Mouse (Mus musculus): ENCODE results near the gene Bcl7a.

Bcl7a gene

DNA sequence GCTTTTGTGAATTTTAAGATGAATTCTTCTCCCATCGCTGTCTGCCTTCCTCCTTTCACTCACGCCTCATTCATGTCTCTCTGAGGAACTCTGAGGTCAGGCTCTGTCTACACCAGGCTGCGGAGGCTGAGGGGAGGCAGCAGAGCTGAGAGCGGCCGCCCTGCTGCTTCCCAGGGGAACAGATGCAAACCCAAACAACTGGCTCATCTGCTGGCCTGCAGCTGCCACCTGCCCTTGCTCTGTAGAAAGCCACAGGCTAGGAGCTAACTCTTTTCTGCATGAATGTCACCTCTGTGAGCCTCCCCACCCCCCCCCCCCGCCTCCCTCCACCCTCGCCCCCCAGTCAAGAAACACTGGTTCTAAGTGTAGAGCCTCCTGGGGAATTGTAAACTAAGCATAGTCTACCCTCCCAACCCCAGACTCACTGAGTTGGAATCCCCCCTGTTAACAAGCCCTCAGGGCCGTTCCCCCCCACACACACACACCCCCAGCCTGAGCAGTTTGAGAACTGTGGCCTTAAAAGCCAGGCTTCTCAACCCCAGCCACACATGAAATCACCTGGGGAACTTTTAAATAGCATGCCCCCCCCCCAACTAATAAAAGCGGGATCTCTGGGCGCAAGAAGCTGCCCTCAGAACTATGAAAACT lies 28.3 kb upstream of the Bcl7a start:
- no peak for TF ChIP-seq GATA4 (IDR thresholded peaks at IDR 0.05; ENCODE audit: insufficient replicate concordance, low read length)

DNA sequence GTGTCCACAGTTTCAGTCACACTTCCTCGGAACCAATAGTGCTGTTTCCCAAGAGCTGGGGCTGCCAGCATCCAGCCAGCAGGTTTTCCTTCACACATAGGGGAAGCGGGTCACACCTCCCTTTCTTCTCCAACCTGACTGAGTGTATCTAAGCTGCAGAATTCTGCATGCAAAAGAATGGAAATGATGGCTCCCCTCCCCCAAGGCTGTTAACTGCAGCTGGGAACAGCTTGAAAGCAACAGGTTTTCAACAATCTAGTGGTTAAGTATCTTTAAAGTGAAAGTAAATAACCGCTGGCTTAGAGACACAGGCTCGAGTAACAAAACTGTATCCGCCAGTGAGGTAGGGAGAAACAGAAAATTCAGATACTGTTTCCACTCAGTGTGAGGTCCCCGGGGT lies 25.6 kb upstream of the Bcl7a start:
- no peak for TF ChIP-seq GATA4 (IDR thresholded peaks at IDR 0.05; ENCODE audit: insufficient replicate concordance, low read length)

DNA sequence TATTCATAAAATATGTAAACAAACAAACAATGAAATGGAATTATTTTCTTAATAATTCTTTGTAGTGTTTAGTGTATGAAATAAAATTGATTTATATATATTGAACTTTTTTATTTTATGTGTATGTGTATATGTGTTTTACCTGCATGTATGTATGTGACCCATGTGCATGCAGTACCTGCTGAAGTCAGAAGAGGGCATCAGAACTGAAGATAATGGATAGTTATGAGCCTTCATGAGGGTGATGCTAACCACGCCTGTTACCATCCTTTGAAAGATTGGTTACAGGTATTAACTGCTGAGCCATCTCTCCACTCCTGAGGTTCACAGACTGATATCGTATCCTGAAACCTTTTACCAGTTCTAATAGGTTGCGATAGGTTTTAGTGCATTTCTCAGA lies 23.5 kb upstream of the Bcl7a start:
- TF ChIP-seq GATA4 (IDR thresholded peaks at IDR 0.05; ENCODE audit: insufficient replicate concordance, low read length), result no peak

DNA sequence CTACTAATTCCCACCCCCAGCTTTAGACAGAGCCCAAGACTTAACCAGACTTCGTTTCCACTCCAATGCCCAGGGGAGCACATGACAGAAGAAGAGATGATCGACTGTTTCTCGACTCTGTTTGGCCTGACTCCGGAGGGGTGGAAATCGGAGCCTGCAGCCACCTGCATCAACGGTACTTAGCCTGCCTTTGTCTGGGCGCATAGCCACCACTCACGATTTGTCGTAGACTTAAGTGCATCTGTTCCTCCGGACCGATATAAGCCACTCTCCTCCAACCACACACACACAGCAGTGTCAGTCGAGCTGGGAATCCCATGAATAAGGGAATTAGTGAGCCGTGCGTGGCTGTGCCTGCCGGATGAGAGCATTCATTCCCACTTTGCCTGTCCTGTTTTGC lies 19.4 kb upstream of the Bcl7a start:
- no peak for TF ChIP-seq GATA4 (IDR thresholded peaks at IDR 0.05; ENCODE audit: insufficient replicate concordance, low read length)

DNA sequence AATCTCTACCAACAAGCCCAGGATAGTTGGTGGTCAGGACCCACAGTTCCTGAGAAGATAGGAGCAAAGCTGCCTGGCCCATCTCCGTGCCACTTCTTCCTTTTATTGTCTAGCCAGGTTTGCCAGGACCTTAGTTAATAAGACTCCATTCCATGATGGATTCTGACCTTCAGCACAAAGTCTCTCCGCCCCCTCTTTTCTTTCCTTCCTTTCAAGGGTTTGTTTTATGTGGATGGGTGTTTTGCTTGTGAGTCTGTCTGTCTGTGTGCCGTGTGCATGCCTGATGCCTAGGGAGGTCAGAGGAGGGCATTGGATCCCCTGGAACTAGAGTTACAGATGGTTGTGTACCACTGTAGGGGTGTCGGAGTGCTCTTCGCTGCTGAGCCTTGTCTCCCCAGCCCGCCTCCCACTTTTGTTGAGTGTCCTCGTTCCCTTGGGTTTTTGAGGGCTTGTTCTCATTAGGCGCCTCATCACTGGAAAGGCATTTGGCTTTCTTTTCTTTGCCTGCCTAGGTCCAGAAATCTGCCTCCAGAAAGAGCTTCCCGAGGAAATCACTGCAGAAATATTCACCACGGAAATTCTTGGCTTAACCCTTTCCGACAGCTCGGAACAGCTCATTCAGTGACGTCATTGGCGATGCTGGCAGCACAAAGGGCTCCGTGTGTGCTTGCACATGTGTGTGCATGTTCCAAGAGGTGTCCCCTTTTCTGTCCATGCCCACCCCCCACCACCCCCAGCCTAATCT lies 17.5 kb upstream of the Bcl7a start:
- no peak for TF ChIP-seq GATA4 (IDR thresholded peaks at IDR 0.05; ENCODE audit: insufficient replicate concordance, low read length)

DNA sequence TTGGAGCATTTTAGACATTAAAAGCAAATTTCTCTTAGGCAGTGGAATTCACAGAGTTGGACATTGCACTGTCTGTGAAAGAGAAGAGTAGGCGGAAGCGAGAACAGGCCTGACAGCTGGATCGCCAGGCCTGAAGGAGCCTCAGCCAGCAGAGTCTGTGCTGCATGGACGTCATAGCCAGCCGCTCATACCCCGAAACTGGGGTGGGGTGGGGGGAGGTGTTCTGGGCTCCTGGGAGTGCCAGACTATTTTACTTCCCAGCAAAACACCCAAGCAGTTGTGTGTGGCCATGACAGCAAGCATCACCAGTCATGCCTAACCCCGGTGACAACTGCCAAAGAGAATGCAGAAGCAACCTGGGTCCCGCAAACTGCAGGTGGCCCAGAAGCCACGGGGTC lies 16.9 kb upstream of the Bcl7a start:
- TF ChIP-seq GATA4 (IDR thresholded peaks at IDR 0.05; ENCODE audit: insufficient replicate concordance, low read length), result no peak

DNA sequence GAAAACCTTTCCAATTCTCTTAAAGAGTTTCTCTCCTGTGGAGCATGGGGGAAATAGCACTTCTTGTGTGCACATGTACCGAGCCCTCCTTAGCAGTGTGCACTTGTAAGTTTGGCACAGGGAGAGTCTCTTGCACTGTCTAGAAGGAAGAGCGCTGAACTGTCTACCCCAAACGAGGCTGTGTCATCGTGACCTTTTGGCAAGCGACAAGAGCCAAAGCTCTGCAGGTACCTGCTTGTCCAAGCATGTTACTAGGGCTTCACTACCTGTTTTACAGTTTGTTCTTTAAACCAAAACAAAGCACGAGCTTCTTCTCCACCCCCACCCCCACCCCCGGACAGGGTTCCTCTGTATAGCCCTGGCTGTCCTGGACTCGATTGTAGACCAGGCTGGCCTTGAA lies 15.9 kb upstream of the Bcl7a start:
- TF ChIP-seq GATA4 (IDR thresholded peaks at IDR 0.05; ENCODE audit: insufficient replicate concordance, low read length), result no peak

DNA sequence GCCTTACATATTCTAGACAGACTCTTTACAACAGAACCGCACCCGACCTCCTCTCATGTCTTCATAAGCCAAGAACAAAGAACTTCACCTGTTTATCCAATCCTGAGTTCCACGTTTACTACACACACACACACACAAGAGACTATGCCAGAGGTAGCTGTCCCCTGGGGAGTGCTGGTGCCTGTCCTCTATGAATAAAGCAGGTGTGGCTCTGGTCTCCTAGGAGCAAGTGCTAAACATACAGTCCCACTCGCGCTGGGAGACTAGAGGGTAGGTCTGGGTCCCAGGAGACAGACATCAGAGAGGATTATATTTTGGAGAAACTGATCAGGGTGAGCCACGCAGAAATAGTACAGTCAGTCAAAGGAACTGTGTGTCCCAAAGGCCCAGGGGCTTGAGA lies 10.1 kb upstream of the Bcl7a start:
- no peak for TF ChIP-seq GATA4 (IDR thresholded peaks at IDR 0.05; ENCODE audit: insufficient replicate concordance, low read length)

DNA sequence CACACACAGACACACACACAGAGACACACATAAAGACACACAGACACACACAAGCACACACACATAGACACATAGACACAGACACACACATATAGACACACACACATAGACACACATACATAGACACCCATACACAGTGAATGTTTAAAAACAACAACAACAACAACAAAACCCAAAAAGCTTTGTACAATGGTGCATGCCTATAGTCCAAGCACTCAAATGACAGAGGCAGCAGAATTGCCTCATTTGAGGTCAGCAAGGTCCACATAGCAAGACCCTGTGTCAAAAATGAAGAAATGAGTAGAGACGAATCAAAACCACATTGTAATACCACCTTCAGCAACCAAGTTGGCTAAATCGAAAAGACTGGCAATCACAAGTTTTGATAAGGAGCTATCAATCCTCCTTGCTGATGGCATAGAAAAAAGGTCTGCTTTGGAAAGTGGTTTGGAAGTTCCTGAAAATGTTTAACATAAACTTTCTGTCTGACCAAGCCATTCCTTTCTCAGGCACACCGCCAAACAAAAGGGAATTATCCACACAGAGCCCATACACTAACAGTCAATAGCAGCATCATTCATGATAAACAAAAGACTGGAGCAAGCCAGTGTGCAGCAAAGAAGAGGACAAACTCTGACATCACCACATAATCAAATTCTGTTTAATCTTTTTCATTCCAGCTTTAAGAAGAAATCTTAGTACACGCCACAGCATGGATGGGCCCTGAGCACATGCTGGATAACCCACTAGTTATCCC lies 7.3 kb upstream of the Bcl7a start:
- TF ChIP-seq GATA4 (IDR thresholded peaks at IDR 0.05; ENCODE audit: insufficient replicate concordance, low read length), result no peak

DNA sequence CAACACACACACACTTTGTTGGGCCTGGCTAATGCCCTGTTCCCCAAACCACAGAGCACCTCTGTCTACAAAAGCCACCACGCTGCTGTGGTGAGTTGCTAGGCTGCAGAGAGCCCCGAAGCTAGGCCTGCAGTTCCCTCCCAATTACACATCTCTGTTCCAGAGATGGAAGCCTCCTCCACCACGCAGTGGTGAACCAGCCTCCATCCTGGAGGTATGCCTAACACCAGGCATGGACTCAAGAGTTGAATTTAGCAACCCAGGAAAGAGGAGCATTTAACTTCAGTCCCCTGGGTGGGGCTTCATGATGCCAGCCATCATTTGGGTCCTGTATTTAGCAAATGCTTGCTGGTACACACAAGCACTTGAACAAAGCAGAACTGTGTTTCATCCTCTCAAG lies 5.2 kb upstream of the Bcl7a start:
- TF ChIP-seq GATA4 (IDR thresholded peaks at IDR 0.05; ENCODE audit: insufficient replicate concordance, low read length), result no peak

DNA sequence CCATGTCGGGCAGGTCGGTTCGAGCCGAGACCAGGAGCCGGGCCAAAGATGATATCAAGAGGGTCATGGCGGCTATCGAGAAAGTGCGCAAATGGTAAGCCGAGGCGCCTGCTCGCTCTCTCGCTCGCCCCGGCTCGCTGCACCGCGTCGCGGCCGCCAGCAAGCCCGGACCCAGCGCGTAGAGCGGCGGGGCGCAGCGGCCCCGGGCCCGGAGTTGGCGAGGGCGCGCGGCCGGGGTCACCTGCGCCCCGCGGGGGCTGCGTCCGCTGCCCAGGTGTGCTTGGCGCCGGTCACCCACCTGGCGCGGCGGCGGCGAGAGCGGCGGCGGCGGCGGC lies 961 bp downstream of the Bcl7a start:
- TF ChIP-seq GATA4 (IDR thresholded peaks at IDR 0.05; ENCODE audit: insufficient replicate concordance, low read length), result no peak

DNA sequence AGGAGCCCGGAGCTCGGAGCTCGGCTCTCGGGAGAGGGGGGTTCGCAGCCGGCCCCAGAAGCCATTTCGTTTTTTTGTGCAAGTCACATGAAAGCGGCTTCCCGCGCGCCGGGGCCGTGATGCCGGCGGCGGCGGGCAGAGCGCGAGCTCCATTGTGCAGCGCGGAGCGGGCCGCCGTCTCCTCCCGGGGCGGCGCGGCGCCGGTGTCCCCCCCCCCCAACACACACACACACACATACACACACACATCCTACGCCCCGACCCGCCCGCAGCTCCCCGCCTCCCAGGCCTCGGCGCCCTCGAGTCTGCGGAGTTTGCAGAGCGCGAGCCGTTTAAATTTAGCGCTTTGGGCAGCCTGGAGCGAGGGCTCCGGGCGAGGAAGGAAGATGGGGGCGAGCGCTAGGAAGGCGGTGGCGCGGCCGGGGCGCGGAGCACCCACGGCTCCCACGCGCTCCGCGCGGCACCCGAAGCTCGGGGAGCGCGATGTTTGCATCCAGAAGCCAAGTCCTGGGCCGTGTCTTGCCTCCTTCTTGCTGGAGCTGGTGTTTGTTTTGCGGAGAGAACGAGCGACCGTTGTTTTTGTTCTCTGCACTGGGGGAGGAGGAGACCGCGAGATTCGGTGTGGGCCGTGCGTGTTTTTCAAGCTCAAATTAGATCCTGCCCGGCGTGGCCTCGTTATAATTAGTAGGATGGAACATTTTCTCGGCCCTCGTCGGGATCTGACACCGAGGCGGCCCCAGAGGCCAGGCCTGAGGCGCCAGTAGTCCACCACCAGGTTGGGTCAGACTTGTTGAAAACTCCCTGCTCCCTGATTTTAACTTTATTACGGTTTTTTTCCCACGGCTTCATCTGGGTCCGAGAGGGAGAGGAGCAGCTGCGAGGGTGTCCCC lies 1.6 kb downstream of the Bcl7a start:
- no peak for TF ChIP-seq GATA4 (IDR thresholded peaks at IDR 0.05; ENCODE audit: insufficient replicate concordance, low read length)

DNA sequence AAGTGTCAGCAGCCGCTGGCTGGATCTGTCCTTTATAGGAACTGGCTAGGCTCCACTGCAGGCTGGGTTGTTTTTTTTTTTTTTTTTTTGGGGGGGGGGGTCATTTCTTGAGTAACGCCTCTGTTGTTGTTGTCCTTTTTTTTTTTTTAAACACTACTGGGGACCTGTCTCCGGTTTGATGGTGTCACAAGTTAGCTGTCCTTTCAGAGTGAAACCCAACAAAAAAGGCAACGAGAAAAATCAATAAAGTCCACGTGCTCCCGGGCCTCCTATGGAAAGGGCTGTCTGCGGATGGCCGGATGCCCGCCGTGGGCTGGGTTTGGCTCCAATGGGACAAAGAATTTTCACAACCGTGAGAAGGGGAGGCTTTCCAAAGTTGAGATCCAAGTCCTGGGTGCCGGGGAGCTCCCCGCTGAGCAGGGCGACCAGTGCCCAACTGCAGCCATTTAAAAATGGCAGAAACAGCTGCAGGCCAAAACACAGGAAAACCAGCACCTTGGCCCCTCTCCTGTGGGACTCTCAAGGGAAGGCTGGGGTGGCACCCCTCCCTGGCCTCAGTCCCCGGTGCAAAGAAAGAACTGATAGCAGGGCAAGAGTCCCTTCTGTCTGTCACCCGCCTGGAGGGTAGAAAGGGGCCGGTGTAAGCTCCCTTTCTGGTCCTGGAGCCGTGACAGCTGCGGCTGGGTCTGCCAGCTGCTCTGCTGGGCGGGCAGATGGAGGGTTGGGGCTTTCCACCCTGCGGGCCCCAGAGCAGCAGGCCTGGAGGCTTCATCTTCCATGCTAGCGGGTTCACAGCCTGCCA lies 2.4 kb downstream of the Bcl7a start:
- TF ChIP-seq GATA4 (IDR thresholded peaks at IDR 0.05; ENCODE audit: insufficient replicate concordance, low read length), result no peak

DNA sequence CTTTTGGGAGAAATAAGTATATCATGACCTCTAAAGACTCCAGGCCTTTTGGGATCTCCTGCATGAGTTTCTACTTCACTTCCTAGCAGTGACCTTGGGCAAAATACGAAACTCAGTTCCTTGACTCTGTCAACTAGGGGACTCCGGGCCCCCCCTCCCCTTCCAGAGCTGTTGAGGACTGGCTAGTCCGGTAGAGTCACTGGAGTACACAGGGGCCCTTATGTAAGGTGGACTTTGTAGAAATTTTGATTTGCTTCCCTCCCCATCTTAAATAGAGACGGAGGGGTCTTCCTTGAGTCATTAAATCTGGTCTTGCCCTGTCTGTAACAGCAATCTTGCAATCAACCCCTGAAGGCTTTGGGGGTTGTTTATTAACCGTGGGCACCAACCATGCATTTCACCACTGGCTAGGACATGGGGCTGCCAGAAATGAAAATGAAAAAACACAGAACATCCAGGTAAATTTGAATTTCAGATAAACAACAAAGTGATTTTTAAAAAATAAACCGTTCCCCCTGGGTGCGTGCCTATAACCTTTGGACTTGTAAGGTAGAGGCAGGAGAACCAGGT lies 3.2 kb downstream of the Bcl7a start:
- no peak for TF ChIP-seq GATA4 (IDR thresholded peaks at IDR 0.05; ENCODE audit: insufficient replicate concordance, low read length)

All from liver, adult (tissue).